Mouse (Mus musculus): ENCODE measurements at regions not wholly inside any gene's neighbourhood (a gene's known extent, or its start where the extent isn't known, plus 50 kb on each side); places are given as distances from the start of the nearest gene placed in this dataset.

DNA sequence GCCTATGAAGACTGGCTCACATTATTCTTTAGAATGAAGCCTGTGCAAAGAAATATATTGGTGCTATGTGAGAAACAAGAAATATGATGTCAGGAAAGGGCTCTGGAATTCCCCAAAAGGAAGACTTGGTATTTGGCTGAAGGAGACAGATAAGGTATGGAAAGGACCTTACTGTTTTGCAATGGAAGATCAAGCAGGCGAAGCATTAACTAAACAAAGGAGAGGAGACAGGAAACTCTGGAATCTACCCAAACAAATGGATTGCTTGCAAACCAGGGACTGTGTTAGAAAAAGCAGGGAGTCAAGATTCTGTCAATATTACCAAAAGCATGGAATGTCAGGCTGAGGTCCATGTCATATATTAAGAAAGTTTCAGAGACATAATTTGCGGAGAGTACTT, 687.9 kb downstream of the Diaph3 start:
- H3K27ac ChIP-seq (ENCODE audit: control insufficient read depth, low read depth, low read length) = no peak overlapping the region
- H3K27me3 ChIP-seq (ENCODE audit: control insufficient read depth in 1 of 2, insufficient read depth in 2 of 2, low read length in 2 of 2) = no peaks in the 10 kb centered on the region
- H3K4me3 ChIP-seq (ENCODE audit: control insufficient read depth in 1 of 2, insufficient read depth in 1 of 2, low read depth in 2 of 2, low read length in 2 of 2) = no peak overlapping the region
- no peak for DNase-seq (ENCODE audit: low read depth, low spot score)
- no peak for TF ChIP-seq SMC3 (IDR thresholded peaks at IDR 0.05; ENCODE audit: low read depth, low read length)
- TF ChIP-seq CTCF (IDR thresholded peaks at IDR 0.05 in 2 of 3, conservative IDR thresholded peaks at IDR 0.05 in 1 of 3; ENCODE audit: control insufficient read depth in 1 of 3, insufficient read depth in 1 of 3, low read depth in 2 of 3, low read length in 3 of 3, poor library complexity in 1 of 3, severe bottlenecking in 1 of 3) = no peak
- no peak for TF ChIP-seq GABPA (IDR thresholded peaks at IDR 0.05; ENCODE audit: low read depth, low read length)
- H3K9me3 ChIP-seq (replicated peaks; ENCODE audit: insufficient read depth, low read length) = no peaks in the 10 kb centered on the region
- no peaks in the 10 kb centered on the region for H3K36me3 ChIP-seq (ENCODE audit: control insufficient read depth in 1 of 2, insufficient read depth in 2 of 2, low read length in 2 of 2)
- H3K9ac ChIP-seq (ENCODE audit: control insufficient read depth, low read depth, low read length, poor library complexity, severe bottlenecking) = no peak overlapping the region
- H3K4me1 ChIP-seq (ENCODE audit: control insufficient read depth in 1 of 2, insufficient read depth in 2 of 2, low read length in 2 of 2) = no peaks in the 10 kb centered on the region
- H3K79me2 ChIP-seq (ENCODE audit: control insufficient read depth, insufficient read depth, low read length, poor library complexity) = no peaks in the 10 kb centered on the region

GRCm38 (mm10) chr14:86450616-86451015, 690.4 kb downstream of the Diaph3 start:
- Histone ChIP-seq H3K27me3 (ENCODE audit: control insufficient read depth in 1 of 2, insufficient read depth in 2 of 2, low read length in 2 of 2) (no peaks in the 10 kb centered on the region), H3K9ac (ENCODE audit: control insufficient read depth, low read depth, low read length, poor library complexity, severe bottlenecking) (no peak overlapping the region), H3K79me2 (ENCODE audit: control insufficient read depth, insufficient read depth, low read length, poor library complexity) (no peaks in the 10 kb centered on the region), H3K4me3 (ENCODE audit: control insufficient read depth in 1 of 2, insufficient read depth in 1 of 2, low read depth in 2 of 2, low read length in 2 of 2) (no peak overlapping the region), H3K9me3 (replicated peaks; ENCODE audit: insufficient read depth, low read length) (no peaks in the 10 kb centered on the region), H3K4me1 (ENCODE audit: control insufficient read depth in 1 of 2, insufficient read depth in 2 of 2, low read length in 2 of 2) (no peaks in the 10 kb centered on the region), H3K36me3 (ENCODE audit: control insufficient read depth in 1 of 2, insufficient read depth in 2 of 2, low read length in 2 of 2) (no peaks in the 10 kb centered on the region), H3K27ac (ENCODE audit: control insufficient read depth, low read depth, low read length) (no peak overlapping the region)
- DNase-seq (ENCODE audit: low read depth, low spot score) = no peak
- TF ChIP-seq POLR2AphosphoS2 (IDR thresholded peaks at IDR 0.05; ENCODE audit: low read length) (no peak), MEF2A (IDR thresholded peaks at IDR 0.05; ENCODE audit: extremely low read depth, insufficient replicate concordance, low read depth, low read length, poor library complexity, severe bottlenecking) (no peak), SMC3 (IDR thresholded peaks at IDR 0.05; ENCODE audit: low read depth, low read length) (no peak)

DNA sequence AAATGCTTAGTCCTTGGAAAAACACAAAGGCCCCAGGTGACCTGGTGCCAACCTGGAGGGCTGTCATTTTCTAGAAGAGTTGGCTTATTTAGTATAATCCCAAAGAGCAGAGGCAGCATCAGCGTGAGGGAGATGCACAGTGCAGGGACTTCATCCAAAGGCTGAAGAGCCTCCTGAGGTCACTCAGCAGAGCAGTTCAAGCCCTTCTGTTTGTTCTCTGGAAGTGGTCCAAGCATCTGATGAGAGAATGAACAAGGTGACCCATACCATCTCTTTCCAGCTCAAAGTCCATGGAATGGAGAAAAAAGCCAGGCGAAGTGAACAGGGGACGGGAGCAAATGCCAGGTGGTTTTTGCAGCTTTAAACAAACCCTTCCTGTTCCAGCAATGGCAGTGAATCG, 695.9 kb downstream of the Diaph3 start:
- Histone ChIP-seq H3K9ac (ENCODE audit: control insufficient read depth, low read depth, low read length, poor library complexity, severe bottlenecking) (no peak overlapping the region), H3K79me2 (ENCODE audit: control insufficient read depth, insufficient read depth, low read length, poor library complexity) (no peaks in the 10 kb centered on the region), H3K4me3 (ENCODE audit: control insufficient read depth in 1 of 2, insufficient read depth in 1 of 2, low read depth in 2 of 2, low read length in 2 of 2) (no peak overlapping the region), H3K36me3 (ENCODE audit: control insufficient read depth in 1 of 2, insufficient read depth in 2 of 2, low read length in 2 of 2) (no peaks in the 10 kb centered on the region), H3K27ac (ENCODE audit: control insufficient read depth, low read depth, low read length) (no peak overlapping the region), H3K4me1 (ENCODE audit: control insufficient read depth in 1 of 2, insufficient read depth in 2 of 2, low read length in 2 of 2) (no peaks in the 10 kb centered on the region), H3K9me3 (replicated peaks; ENCODE audit: insufficient read depth, low read length) (no peaks in the 10 kb centered on the region), H3K27me3 (ENCODE audit: control insufficient read depth in 1 of 2, insufficient read depth in 2 of 2, low read length in 2 of 2) (no peaks in the 10 kb centered on the region)
- TF ChIP-seq KAT2A (conservative IDR thresholded peaks at IDR 0.05; ENCODE audit: low read depth, low read length) (no peak), CTCF (IDR thresholded peaks at IDR 0.05 in 2 of 3, conservative IDR thresholded peaks at IDR 0.05 in 1 of 3; ENCODE audit: control insufficient read depth in 1 of 3, insufficient read depth in 1 of 3, low read depth in 2 of 3, low read length in 3 of 3, poor library complexity in 1 of 3, severe bottlenecking in 1 of 3) (no peak), MYB (IDR thresholded peaks at IDR 0.05; ENCODE audit: low read depth, low read length) (no peak), GABPA (IDR thresholded peaks at IDR 0.05; ENCODE audit: low read depth, low read length) (no peak)
- DNase-seq (ENCODE audit: low read depth, low spot score) = no peak

Measured in MEL (cell line).